Mouse (Mus musculus) lung, postnatal 0 days (tissue): Measurements from ENCODE around the gene Kcnh4. TPM values are rescaled to one million over a fixed set of nuclear protein-coding genes. Genes with fewer than 3 reads are reported as not detected.

Experiments used
- ATAC-seq: fragments of 200-750 bp; cut with Nextera tagmentation; 2 replicates; pipeline ENCODE4 v1.8.0; 2017; ENCODE audit warnings: moderate library complexity
- DNase-seq: peaks from one replicate; pipeline ENCODE4 v3.0.0-alpha.2; 2016; ENCODE audit warnings: low spot score
- H3K27ac ChIP-seq: fragments of 300-500 bp; sonication (generic); 2 replicates; pipeline ENCODE4 v1.5.1; 2014; ENCODE audit warnings: antibody characterized with exemption, mild to moderate bottlenecking, low read length, mixed read lengths
- H3K27me3 ChIP-seq: fragments of 300-500 bp; sonication (generic); replicated peaks from 2 replicates; pipeline ENCODE4 v1.6.1; 2014; ENCODE audit warnings: low read length, mixed read lengths; ENCODE audit not compliant: insufficient read depth
- H3K36me3 ChIP-seq: fragments of 300-500 bp; sonication (generic); 2 replicates; pipeline ENCODE4 v1.6.1; 2014; ENCODE audit warnings: low read length, mixed read lengths; ENCODE audit not compliant: insufficient read depth
- H3K4me1 ChIP-seq: fragments of 300-500 bp; sonication (generic); 2 replicates; pipeline ENCODE4 v1.6.1; 2014; ENCODE audit warnings: antibody characterized with exemption, low read depth, low read length, mixed read lengths; ENCODE audit not compliant: insufficient read depth
- H3K4me2 ChIP-seq: fragments of 300-500 bp; sonication (generic); replicated peaks from 2 replicates; pipeline ENCODE4 v1.6.1; 2014; ENCODE audit warnings: low read depth, mild to moderate bottlenecking, low read length, moderate library complexity, mixed read lengths
- H3K4me3 ChIP-seq: fragments of 300-500 bp; sonication (generic); 2 replicates; pipeline ENCODE4 v1.5.1; 2014; ENCODE audit warnings: low read depth, low read length
- H3K9ac ChIP-seq: fragments of 300-500 bp; sonication (generic); replicated peaks from 2 replicates; pipeline ENCODE4 v1.6.1; 2014; ENCODE audit warnings: low read depth, mild to moderate bottlenecking
- H3K9me3 ChIP-seq: fragments of 300-500 bp; sonication (generic); 2 replicates; pipeline ENCODE4 v1.6.1; 2016; ENCODE audit warnings: low read length, mixed read lengths
- CTCF ChIP-seq: IDR thresholded peaks from 2 replicates; pipeline ENCODE4 v1.5.1; 2016; ENCODE audit warnings: antibody characterized with exemption, mild to moderate bottlenecking
- EP300 ChIP-seq: IDR thresholded peaks from 2 replicates; pipeline ENCODE4 v1.6.1; 2016; ENCODE audit warnings: antibody characterized with exemption, mild to moderate bottlenecking, control low read depth
- WGBS: fragments of 180-500 bp; shearing (Covaris S2); extraction: QIAGEN DNeasy Blood & Tissue Kit; methylation state at CpG from one replicate; pipeline ENCODE4 v1.1.7; 2014; 5-methylcytosine and 5-hydroxymethylcytosine counted together
- polyA plus RNA-seq: library from polyadenylated mRNA; unstranded; fragments of >200 nt; fragmentation: Nextera tagmentation; extraction: Ambion mirVana; gene quantifications from 2 replicates; pipeline ENCODE4 v1.2.1, GENCODE M21; 2015

The Kcnh4 gene
- polyA plus RNA-seq, 1 experiment from 2014 or later, result not detected

DNA sequence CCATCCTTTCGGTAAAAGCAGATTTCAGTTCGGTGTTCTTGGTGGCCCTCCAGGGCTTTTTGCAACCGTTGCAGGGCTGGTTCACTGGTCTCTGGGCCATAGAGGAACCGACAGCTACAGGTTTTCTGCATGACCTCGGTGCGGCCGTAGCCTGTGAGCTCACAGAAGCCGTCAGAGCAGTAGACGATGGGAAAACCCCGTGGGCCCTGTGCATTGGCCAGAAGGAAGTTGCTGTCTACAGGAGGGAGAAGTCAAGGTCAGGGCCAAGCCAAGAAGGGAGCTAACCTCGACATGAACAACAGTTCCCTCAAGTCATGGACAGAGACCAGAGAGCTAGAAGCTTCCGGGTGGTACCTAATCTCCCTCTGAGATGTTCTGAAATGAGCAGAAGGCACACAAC is 2.2 kb downstream of the Kcnh4 start:
- WGBS, result 79% methylated on average over 12 of the region's 12 CpGs
- Histone ChIP-seq H3K27me3 (peaks cover 13% of the 10 kb centered on the region), H3K9ac (no peak overlapping the region), H3K4me3 (no peak overlapping the region), H3K4me1 (no peaks in the 10 kb centered on the region), H3K9me3 (no peaks in the 10 kb centered on the region), H3K36me3 (no peaks in the 10 kb centered on the region), H3K4me2 (no peak overlapping the region), H3K27ac (no peak overlapping the region)
- TF ChIP-seq EP300 (no peak), CTCF (no peak)
- DNase-seq (no peak), ATAC-seq (no peak)

DNA sequence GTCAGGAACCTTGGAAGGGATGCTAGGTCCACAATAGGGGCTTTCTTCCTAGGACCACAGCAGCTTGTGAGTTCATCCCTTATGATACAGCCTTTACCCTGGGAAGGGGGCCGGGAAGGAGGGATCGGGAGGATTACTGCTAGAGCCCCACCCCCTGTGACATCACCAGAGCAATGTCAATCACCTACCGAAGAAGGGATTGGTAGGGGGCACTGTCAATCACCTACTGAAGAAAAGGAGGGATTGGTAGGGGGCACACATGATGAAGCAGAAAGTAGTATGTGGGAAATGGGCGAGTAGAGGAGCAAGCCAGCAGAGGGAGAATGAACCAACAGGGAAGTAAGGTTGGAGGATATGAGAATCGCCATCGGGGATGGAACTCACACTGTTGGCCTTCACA is 3.3 kb downstream of the Kcnh4 start:
- Histone ChIP-seq H3K27me3 (peaks cover 13% of the 10 kb centered on the region), H3K4me3 (no peak overlapping the region), H3K36me3 (no peaks in the 10 kb centered on the region), H3K9me3 (no peaks in the 10 kb centered on the region), H3K9ac (no peak overlapping the region), H3K27ac (no peak overlapping the region), H3K4me2 (no peak overlapping the region), H3K4me1 (no peaks in the 10 kb centered on the region)
- ATAC-seq (no peak), DNase-seq (no peak)
- TF ChIP-seq CTCF (no peak), EP300 (no peak)
- WGBS, result 60% methylated on average over 6 of the region's 6 CpGs

DNA sequence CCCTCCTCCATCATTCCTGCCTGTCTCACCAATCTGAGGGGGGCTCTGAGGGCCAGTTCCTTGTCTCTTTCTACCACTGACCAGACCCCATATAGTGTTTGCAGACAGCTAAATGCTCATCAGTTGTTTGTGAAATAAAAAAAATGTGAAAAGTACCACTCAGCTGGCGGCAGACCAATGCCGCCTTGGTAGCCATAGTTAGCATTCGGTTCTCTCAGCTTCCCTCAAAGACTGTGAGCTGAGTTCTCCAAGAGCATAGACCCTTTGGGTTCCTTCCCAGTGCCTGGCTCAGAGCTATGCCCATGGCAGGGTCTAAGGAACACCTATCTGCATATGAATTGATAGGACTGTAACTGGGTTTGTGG is 5.1 kb downstream of the Kcnh4 start:
- Histone ChIP-seq H3K9ac (no peak overlapping the region), H3K36me3 (no peaks in the 10 kb centered on the region), H3K4me1 (no peaks in the 10 kb centered on the region), H3K27me3 (peaks cover 11% of the 10 kb centered on the region), H3K9me3 (no peaks in the 10 kb centered on the region), H3K4me3 (no peak overlapping the region), H3K4me2 (no peak overlapping the region), H3K27ac (no peak overlapping the region)
- ATAC-seq (no peak), DNase-seq (no peak)
- WGBS, result 83% methylated on average over 3 of the region's 3 CpGs
- TF ChIP-seq EP300 (no peak), CTCF (no peak)

DNA sequence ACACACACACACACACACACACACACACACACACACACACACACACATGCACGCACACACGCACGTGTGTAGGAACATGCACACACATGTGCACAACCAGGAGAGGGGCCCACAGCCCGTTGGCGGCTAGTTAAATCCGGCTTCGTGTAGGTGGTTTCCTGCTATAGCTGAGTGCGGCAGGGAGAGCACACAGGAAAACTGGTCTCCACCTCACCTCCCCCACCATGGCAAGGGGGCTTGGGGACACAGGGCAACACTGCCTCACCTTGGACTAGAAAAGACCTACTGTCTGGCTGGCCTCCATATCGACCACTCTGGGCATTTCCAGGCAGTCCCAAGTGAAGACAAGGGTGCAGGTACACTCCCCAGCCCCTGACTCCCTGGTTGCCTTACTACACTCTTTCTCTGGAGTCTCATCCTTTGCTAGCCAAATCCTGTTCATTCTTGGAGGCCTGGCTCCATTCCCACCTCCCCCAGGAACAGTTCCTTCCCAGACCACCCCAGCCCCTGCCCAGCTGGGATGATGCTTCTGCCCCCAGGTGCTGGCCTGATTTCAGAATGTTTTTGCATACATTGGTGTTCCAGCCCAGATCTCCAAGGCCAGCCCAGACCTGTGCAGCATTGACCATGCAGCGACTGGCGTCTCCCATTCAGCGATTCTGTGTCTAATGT is 5.6 kb downstream of the Kcnh4 start:
- Histone ChIP-seq H3K27me3 (peaks cover 9% of the 10 kb centered on the region; the same call in 1 of the 2 replicates), H3K27ac (no peak overlapping the region), H3K4me2 (no peak overlapping the region), H3K9ac (no peak overlapping the region), H3K4me3 (no peak overlapping the region), H3K9me3 (no peaks in the 10 kb centered on the region), H3K4me1 (no peaks in the 10 kb centered on the region), H3K36me3 (no peaks in the 10 kb centered on the region)
- WGBS, result 70% methylated on average over 12 of the region's 12 CpGs
- ATAC-seq (no peak), DNase-seq (no peak)
- TF ChIP-seq EP300 (no peak), CTCF (no peak)

DNA sequence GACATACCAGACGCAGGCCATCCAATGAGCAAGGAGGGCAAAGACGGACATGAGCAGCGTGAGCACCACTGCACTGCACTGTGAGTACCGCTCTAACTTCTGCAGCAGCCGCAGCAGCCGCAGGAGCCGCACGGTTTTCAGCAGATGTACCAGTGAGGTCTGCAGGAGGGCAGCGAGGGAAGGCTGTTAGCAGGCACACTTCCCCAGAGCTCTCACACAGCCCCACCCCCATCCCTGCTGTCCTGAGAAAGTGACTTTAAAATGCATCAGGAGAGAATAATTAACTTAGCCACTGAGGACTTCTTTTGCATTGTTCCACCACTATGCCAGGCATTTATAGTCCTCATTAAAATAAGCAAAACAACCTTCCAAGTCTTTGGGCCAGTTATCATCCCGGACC is 7.4 kb downstream of the Kcnh4 start:
- H3K27me3 ChIP-seq, result 0 out of 2 replicates have a peak, but pooled peaks cover 3% of the 10 kb centered on the region

DNA sequence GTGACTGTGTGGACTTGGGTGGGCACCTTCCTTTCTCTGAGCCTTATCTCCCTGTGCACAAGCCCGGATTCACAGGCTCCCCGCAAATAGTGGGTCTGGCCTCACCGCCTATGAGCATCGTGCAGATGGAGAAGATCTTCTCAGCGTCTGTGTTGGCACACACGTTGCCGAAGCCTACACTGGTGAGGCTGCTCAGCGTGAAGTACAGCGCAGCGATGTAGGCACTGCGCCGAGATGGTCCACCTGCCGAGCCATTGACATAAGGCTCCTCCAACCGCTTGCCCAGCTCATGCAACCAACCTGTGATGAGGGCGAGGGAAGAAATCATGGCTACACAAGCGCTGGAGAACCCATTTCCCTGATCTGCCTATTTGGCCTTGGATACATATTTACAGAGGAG is 9.6 kb downstream of the Kcnh4 start:
- no peaks in the 10 kb centered on the region for H3K4me1 ChIP-seq
- ATAC-seq (no peak), DNase-seq (no peak)
- H3K27ac ChIP-seq, result no peak overlapping the region
- no peak for TF ChIP-seq CTCF
- no peak for TF ChIP-seq EP300
- 0 out of 2 replicates have a peak, but pooled peaks cover 3% of the 10 kb centered on the region for H3K27me3 ChIP-seq
- no peak overlapping the region for H3K9ac ChIP-seq
- no peaks in the 10 kb centered on the region for H3K36me3 ChIP-seq
- whole genome bisulfite sequencing, result 85% methylated on average over 16 of the region's 16 CpGs
- H3K9me3 ChIP-seq, result no peaks in the 10 kb centered on the region
- H3K4me2 ChIP-seq, result no peak overlapping the region
- H3K4me3 ChIP-seq, result no peak overlapping the region

More for the DNA sequence above, 7.4 kb downstream of the Kcnh4 start:
- Histone ChIP-seq H3K4me2 (no peak overlapping the region), H3K9ac (no peak overlapping the region), H3K27ac (no peak overlapping the region), H3K36me3 (no peaks in the 10 kb centered on the region), H3K9me3 (no peaks in the 10 kb centered on the region), H3K4me3 (no peak overlapping the region), H3K4me1 (no peaks in the 10 kb centered on the region)
- TF ChIP-seq EP300 (no peak), CTCF (no peak)
- DNase-seq (no peak), ATAC-seq (no peak)
- 25% methylated on average over 10 of the region's 10 CpGs for WGBS
